Mouse (Mus musculus): Measurements from ENCODE around the gene Dock2.

Gene Dock2

DNA sequence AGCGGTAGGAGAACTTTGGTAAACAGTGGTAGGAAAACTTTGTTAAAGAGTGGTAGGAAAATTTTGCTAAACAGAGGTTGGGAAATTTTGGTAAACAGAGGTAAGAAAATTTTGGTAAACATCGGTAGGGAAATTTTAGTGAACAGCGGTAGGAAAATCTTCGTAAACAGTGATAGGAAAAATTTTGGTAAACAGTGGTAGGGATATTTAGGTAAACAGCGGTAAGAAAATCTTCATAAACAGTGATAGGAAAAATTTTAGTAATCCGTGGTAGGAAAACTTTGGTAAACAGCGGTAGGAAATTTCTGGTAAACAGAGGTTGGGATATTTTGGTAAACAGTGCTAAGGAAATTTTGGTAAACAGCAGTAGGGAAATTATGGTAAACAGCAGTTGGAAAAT, 239.1 kb downstream of the Dock2 start:
- in situ Hi-C loops (cut with MboI, MseI), result loop anchor here (5.0 kb wide), 1 partner anchor 138 kb away; no protein-coding TSS in a partner anchor

GRCm38 (mm10) chr11:34532131-34532530, 251.6 kb downstream of the Dock2 start:
- in situ Hi-C loops (cut with MboI, MseI), result no loop called here

GRCm38 (mm10) chr11:34530971-34531370, 252.7 kb downstream of the Dock2 start:
- in situ Hi-C loops (cut with MboI, MseI), result no loop called here

GRCm38 (mm10) chr11:34528006-34528405, 255.7 kb downstream of the Dock2 start:
- in situ Hi-C loops (cut with MboI, MseI), result loop anchor here (5.0 to 10.0 kb wide), 2 partner anchors 187 to 269 kb away; no protein-coding TSS in a partner anchor

GRCm38 (mm10) chr11:34527238-34527637, 256.5 kb downstream of the Dock2 start:
- in situ Hi-C loops (cut with MboI, MseI), result loop anchor here (5.0 to 10.0 kb wide), 2 partner anchors 188 to 270 kb away; no protein-coding TSS in a partner anchor

GRCm38 (mm10) chr11:34525096-34525891, 258.4 kb downstream of the Dock2 start:
- in situ Hi-C loops (cut with MboI, MseI), result loop anchor here (5.0 to 10.0 kb wide), 2 partner anchors 190 to 272 kb away; no protein-coding TSS in a partner anchor

- in situ Hi-C loops (cut with MboI, MseI), result loop anchor here (10.0 kb wide), 1 partner anchor 190 kb away; no protein-coding TSS in a partner anchor
Measured at GRCm38 (mm10) chr11:34524586-34524985, 259.1 kb downstream of the Dock2 start.

GRCm38 (mm10) chr11:34518566-34518965, 265.1 kb downstream of the Dock2 start:
- in situ Hi-C loops (cut with MboI, MseI), result no loop called here

DNA sequence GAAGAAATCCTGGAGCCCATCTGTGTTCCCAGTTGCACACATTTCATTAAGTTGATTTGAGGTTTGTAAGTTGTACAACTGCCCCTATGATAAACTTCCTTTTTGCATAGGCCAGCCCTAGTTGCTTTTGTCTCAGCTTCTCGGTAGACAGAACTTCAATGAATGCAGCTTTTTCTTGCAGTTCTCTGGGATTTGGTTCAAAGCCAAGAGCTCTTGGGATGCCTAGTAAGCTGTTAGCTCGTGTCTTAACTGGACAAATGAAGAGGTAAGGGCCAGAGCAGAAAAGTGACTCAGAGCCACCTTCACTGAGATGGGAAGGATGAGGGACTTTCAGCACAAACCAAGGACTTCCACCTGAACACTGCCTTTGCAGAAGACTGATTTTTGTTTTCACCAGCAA, 266.7 kb downstream of the Dock2 start:
- in situ Hi-C loops (cut with MboI, MseI), result no loop called here

GRCm38 (mm10) chr11:34515301-34515700, 268.4 kb downstream of the Dock2 start:
- in situ Hi-C loops (cut with MboI, MseI), result no loop called here

- in situ Hi-C loops (cut with MboI, MseI), result no loop called here
Measured at GRCm38 (mm10) chr11:34506390-34506789, 277.3 kb downstream of the Dock2 start.

GRCm38 (mm10) chr11:34499663-34500062, 284.0 kb downstream of the Dock2 start:
- in situ Hi-C loops (cut with MboI, MseI), result no loop called here

- in situ Hi-C loops (cut with MboI, MseI), result no loop called here
Measured at GRCm38 (mm10) chr11:34494682-34495081, 289.0 kb downstream of the Dock2 start.

DNA sequence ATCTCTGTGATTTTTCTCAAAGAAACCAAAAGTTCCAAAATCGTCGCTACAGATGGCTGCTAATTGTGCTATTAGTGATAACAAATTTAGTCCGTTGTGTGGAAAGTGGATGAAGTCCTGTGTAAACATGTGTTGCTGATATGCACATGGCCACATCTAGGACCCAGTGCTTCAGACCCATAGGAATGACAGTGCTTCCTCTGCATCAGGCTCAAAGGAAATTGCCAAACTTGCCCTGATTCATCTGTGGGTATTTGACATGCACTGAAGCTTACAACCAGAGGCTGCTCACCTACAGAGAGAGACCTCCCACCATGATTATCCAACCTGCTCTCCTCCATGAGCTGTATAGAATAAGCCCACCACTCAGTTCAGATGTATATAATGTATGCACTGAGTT, 290.7 kb downstream of the Dock2 start:
- in situ Hi-C loops (cut with MboI, MseI), result no loop called here

- in situ Hi-C loops (cut with MboI, MseI), result no loop called here
Measured at GRCm38 (mm10) chr11:34492223-34492622, 291.5 kb downstream of the Dock2 start.

- in situ Hi-C loops (cut with MboI, MseI), result no loop called here
Measured at GRCm38 (mm10) chr11:34489548-34489947, 294.1 kb downstream of the Dock2 start.

- in situ Hi-C loops (cut with MboI, MseI), result no loop called here
Measured at GRCm38 (mm10) chr11:34479301-34479700, 304.4 kb downstream of the Dock2 start.

DNA sequence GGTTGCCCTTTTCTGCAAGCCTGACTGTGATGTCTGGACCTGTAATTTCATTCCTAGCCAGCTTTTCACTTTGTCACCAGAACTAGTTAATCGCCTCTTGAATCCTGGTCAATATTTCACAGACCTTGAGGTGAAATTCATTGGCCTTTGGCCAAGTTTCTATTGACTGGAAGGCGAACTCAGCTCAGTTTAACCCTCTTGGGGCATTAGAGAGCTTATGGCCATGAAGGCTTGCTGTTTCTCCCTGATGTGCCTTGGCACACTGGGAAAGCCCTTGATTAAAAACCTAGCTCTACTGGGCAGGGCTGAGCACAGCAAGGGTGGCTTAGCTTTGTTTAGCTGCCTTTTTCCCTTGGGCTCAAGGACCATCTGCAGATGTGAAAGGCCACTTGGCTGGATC, 313.9 kb downstream of the Dock2 start:
- in situ Hi-C loops (cut with MboI, MseI), result no loop called here

DNA sequence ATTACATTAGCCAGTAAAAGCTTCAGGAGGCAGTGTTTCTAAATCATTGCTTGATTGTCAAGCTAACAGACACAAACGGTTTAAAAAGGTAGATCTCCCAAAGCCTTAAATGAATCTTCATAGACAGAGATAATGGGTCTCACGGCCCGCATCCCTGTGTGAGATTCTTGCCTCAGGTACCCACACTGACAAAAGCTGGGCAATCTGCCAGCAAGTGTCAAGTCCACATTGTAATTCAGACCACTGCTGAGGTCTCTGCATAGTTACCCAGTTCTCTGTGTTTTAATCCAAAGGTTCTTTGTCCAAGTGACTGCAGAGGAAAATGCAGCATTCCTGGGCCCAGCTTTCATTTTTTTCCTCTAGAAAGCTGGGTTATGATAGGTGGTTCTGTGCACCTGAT, 315.1 kb downstream of the Dock2 start:
- in situ Hi-C loops (cut with MboI, MseI), result no loop called here

DNA sequence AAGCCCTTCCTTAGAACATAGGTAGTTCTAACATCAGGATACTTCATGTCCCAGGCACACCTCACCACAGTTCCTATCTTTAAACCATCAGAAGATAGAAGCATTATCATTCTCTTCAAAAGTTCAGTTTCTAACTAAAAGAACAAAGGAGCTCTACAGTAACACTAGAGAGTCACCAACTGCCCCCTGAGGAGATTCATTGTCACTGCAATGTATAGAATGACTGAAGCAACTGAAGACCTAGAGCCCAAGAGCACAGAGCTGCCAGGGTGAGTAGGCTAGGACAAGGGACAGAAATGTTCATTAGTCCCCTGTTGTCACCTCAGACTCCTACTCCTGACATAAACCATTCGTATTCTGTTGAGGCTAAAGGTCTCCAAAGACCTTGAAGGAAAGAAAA, 316.6 kb downstream of the Dock2 start:
- in situ Hi-C loops (cut with MboI, MseI), result no loop called here

DNA sequence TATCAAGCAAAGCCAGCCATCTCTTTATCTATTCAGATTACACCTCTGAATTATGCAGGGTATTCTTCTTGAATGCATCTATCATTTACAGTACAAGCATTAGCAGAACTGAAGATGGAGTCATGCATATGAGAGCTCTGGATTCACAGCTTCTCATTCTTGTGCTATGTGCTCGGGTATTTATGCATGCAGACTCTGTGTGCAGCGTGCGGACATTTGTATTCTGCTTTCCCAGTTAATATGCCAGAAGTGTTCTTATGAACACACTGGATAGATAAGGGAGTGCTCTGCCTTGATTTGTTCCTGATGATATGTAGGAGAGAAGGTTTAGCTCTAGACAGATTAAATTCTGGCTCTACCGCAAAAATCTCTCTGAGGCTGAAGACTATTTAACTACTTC, 333.7 kb downstream of the Dock2 start:
- in situ Hi-C loops (cut with MboI, MseI), result loop anchor here (25.0 kb wide), 1 partner anchor 637 kb away; no protein-coding TSS in a partner anchor

DNA sequence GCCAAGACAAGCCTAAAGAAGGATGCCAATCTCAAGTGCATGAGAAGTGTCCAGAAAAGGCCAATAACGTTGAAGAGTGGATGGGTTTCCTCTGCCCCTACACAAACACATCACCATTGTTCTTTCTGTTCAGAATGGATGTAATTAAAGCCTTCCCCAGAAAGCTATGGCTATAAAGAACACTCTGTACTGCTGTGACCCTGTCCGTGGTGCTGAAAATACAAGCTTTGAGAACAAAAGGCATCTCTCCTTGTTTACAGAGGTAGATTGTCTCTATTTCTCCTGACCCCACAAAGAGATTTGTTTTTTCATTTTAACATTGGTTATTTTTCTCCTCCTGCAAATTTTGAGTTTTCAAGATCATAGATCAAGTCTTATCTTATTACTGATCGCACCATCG, 335.8 kb downstream of the Dock2 start:
- in situ Hi-C loops (cut with MboI, MseI), result loop anchor here (25.0 kb wide), 1 partner anchor 639 kb away; no protein-coding TSS in a partner anchor

DNA sequence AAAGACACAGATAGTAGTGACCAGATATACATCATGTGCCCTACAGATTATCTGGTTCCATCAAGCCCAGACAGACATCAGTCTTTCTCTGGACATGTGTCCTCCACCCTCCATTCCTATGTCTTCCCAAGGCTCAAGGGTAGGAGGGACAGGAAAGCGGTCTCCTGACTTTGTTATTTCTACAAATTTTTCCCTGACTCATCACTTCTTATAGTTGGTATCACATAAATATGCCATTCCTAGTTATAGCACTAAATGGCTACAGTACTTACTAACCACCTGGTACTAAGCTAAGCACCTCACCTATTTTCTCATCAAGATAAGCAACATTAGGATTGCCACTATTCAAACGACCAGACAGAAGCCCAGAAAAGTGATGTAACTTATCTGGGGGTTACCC, 345.3 kb downstream of the Dock2 start:
- in situ Hi-C loops (cut with MboI, MseI), result loop anchor here (25.0 kb wide), 1 partner anchor 649 kb away; no protein-coding TSS in a partner anchor
